Mouse (Mus musculus) thymus, postnatal 25 days (tissue): Measurements from ENCODE around the gene Aym1.
"Not testable (repeated sequence)": the region's sequence is repeated elsewhere in the genome, so short reads cannot be mapped to it uniquely, and the experiment has no call there.

Experiments used
- DNase-seq: peaks from one replicate; pipeline ENCODE4 v3.0.0; 2022

Gene Aym1

GRCm38 (mm10) chr5:113357186-113357585 lies at the start of gene Aym1:
Gene Aym1 (plus strand): TSS chr5:113357294.
- no peak for DNase-seq

- DNase-seq: no peak
Measured at GRCm38 (mm10) chr5:113309491-113310376, 47.4 kb upstream of the Aym1 start.

DNA sequence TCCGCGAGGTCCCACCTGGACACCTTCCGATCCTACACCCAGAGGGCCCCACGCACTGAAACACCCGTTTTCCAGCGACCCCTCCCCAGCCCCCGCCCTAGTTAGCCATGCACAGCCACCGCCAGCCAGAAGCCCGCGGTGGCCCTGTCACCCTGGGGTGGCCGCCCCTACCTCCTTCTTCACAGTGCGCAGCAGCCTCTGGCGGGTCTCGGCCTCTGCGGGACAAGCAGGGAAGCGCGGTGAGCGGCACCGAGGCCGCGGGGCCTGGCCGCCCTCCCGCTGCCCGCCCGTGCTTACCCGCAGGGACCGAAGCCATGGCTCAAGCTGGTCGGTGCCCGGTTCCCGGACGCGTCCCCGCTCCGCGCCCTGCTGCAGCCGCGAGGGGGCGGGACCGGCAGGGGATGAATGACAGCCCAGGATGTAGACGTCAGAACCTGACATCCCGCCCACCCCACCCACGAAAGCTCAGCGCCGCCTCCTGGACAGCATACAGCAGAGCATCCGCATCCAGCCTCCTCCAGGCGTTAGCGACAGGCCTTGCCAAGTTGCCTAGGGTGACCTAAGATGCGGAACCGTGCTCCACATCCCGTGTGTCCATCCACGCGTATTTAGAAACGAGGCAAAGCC lies 46.6 kb upstream of the Aym1 start, which contains the start of gene Sgsm1:
Sgsm1 (minus strand) TSS at position 410 of the 627 bp plus-strand sequence.
- DNase-seq: peak; percentile 37

- DNase-seq: peak; percentile 30
Measured at GRCm38 (mm10) chr5:113313998-113314397, 43.1 kb upstream of the Aym1 start.

- no peak for DNase-seq
Measured at GRCm38 (mm10) chr5:113323784-113324638, 33.1 kb upstream of the Aym1 start.

- DNase-seq: no peak
Measured at GRCm38 (mm10) chr5:113329463-113329862, 27.6 kb upstream of the Aym1 start.

DNA sequence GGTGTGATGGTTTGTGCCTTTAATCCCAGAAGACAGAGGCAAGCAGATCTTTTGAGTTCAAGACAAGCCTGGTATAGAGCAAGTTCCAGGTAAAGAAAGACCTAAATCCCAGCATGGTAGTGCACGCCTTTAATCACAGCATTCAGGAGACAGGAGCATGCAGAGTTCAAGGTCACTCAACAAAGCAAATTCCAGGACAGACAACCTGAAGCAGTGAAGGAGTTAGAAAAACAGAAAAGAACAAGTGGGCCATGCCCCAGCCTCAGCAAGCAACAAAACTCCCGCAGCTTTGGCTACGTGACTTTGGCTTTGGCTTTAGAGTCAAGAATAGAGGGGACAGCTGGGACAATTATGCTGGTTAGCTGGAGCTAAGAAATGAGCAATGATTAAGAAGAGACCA lies 26.9 kb upstream of the Aym1 start:
- no peak for DNase-seq

GRCm38 (mm10) chr5:113332239-113332638 lies 24.9 kb upstream of the Aym1 start:
- DNase-seq: peak; percentile 32

DNA sequence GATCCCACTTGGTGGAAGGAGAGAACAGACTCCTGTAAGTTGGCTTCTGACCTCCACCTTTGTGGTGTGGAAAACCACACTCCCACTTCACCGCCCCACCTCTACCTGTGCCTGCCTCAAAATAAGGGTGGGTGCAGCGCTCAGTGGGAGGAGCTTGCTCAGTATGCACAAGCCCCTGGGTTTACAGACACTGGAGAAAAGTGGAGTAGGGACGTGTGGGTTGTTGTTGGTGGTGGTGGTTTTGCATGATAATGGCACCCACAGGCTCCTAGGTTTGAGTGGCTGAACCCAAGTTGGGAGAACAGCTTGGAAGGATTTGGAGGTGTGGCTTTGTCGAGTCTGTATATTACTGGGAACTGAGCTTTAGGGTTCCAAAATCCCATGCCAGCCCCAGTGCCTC lies 24.2 kb upstream of the Aym1 start:
- no peak for DNase-seq

DNA sequence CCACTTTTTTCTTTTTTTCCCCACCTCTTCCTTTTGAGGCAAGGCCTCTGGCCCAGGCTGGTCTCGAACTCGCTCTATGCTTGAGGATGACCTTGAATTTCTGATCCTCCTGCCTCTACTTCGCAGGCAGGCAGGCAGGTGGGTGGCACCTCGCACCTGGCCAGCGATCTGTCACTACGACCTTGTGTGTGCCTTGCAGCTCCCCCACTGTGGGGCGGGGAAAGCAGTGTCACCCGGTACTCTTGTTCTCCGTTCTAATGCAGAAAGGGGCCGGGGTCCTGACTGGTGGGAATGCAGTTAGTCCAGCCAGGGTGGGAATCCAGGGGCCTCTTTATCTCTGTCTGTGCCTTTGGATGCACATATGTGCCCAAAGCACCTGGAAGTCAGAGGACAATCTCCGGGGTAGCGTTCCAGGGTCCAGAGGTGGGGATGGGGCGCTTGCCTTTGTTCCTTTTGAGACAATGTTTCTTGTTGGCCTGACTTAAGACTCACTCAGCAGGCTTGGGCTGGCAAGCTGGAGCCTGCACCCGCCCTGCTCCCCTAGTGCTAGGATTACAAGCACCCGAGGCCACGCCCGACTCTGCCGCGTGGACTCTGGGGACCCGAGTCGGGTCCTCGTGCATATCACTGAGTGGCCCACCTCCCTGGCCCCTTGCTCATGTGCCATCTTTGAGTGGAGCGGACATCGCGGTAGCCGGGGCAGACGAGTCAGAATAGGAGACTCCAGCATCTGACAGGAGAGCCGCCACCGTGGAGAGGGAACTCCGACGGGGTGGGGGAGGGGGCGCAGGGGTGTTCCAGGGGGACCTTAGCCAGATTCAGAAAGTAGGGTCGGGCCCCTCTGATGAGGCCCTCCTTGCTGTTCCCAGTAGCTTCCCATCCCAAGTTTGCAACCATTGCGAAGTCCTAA lies 22.2 kb upstream of the Aym1 start:
- DNase-seq: no peak

DNA sequence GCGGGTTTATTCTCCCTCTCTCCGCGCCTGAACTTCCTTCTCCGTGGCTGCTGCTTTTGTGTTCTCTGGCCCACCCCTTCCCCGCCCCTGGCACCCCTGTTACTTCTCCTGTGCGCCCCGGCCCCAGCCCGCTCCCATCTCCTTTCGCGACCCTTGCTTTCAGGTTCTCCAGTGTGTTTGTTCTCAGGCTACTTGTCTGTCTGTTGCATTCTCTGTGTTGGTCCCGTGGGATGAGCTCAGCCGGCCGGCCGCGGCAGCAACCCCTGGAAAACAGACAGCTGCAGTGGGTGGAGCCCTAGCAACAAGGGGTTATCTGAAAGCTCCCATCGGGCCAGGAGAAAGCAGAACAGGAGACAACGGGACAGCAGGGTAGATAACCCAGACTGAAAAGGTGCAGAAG lies 21.4 kb upstream of the Aym1 start:
- DNase-seq: no peak

DNA sequence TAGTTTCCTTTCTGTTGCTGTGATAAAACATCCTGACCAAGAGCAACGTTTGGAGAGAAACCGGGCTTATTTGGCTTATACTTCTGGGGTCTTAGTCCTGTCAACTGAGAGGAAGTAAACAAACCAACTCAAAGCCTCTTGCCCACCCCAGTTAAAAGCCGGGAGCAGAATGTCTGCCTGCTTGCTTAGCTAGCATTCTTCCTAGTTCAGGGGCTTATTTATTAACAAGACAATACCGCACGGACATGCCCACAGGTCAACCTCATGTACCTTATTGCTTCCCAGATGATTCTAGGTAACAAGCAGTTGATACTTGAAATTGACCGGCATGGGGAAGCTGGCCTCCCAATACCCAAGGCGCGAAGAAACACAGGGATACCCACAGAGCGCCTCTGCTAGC lies 20.8 kb upstream of the Aym1 start:
- DNase-seq: no peak

- DNase-seq: no peak
Measured at GRCm38 (mm10) chr5:113344635-113345386, 12.3 kb upstream of the Aym1 start.

DNA sequence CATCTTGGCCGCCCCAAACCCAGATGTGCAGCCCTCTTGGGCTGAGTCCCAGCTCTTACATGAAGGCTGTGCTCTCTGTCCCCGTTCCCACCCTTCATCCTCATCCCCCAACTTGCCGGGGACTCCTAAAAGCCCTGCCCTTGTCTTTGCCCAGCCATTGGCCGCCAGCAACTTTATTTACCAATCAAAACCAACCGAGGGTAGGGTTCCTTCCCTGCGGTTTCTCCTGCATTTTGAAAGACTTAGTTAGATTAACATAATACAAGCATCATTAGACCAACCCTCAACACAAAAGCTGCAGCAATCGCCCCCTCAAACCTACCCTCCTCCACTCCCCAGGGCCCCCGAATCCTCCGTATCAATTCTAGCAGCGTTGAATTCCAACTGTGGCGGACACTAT lies 11.3 kb upstream of the Aym1 start:
- no peak for DNase-seq

DNA sequence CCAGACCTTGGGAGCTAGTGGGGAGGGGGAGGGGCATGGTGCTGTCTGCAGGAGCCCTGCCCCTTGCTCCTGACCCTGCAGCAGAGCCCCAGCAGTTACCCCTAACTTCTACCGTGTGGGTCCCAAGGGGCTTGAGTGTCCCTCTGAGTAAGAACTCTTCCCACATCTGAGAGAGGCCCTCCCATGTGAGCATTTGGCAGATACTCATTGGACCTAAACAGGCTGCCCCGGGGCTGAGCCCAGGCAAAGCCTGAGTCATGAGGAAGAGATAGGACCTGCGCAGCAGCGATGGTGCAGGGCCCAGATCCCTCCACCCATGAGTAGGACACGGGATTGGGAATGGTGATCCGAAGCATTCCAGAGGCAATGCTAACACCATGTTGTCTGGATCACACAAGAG lies 10.4 kb upstream of the Aym1 start:
- not testable (repeated sequence) for DNase-seq

- DNase-seq: no peak
Measured at GRCm38 (mm10) chr5:113347593-113347992, 9.5 kb upstream of the Aym1 start.

DNA sequence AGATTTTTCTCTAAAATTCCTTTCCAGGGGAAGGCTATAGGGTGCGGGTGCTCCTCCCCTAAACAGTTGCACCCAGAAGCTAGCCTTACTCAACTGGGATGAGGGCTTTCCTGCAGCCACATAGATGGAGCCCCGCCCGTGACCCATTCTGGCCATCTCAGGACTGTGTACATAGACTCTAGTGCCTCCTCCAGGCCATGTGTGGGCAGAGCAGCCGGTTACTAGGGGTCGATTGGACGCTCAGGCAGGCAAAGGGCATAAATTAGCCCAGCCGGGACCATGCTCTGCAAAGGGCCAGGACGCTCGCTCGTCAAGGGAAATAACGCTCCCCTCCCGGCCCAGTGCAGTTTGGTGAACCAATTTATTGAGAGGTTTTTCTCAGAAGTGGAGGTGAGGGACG lies 8.5 kb upstream of the Aym1 start:
- DNase-seq: no peak

- DNase-seq: no peak
Measured at GRCm38 (mm10) chr5:113349226-113349625, 7.9 kb upstream of the Aym1 start.

- DNase-seq: no peak
Measured at GRCm38 (mm10) chr5:113349810-113350209, 7.3 kb upstream of the Aym1 start.

DNA sequence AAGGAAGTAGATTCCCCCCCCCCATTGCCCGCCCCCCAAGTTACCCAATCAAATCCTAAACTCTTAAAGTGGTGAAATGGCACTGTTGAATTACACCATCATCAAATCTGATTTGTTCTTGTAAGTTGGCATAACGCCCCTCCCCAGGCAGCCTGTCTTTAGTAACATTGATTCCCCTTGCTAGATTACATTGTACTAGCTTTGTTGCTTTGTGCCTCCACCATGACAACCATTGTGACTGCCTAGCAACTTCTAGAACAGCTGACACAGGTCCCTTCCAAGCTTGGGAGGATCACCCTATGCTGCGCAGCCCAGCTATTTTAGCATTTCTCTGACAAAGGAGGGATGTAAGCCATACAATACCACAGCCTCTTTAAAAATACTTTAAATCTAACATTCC lies 5.3 kb upstream of the Aym1 start:
- no peak for DNase-seq

- DNase-seq: no peak
Measured at GRCm38 (mm10) chr5:113352636-113353035, 4.5 kb upstream of the Aym1 start.

DNA sequence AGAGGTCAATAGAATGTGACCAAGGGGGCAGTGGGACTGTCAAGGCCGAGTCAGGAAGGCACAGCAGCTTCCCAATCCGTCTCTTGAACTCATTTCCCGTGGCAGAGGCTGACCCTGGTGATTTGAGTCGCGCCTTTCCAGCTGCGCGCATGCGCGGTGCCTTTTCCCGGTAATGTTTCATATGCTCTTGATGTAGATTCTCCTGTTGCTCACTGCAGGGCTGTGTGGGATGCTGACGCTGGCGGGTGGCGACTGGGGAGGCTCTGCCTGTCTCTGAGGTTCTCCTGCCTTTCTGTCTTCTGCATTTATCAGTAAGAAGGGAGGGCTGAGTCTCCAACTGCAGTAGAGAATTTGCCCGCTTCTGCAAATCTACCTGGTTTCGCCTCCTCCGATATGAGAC lies 2.8 kb upstream of the Aym1 start:
- DNase-seq: no peak
